Mouse (Mus musculus) adrenal gland, adult 2 months (tissue): ENCODE measurements around the gene Xpr1. TPM values are rescaled to one million over a fixed set of nuclear protein-coding genes. Genes with fewer than 3 reads are reported as not detected.

Experiments
- DNase-seq: peaks from one replicate; pipeline ENCODE4 v3.0.0; 2021
- microRNA-seq, 2 experiments: library from miRNA; unstranded; fragments of <30 nt; microRNA quantifications; one replicate each; pipeline ENCODE4 v1.2.0; 2021
- polyA plus RNA-seq: library from polyadenylated mRNA; depleted of rRNA; stranded (reverse); fragments of >200 nt; gene quantifications from 2 replicates; pipeline ENCODE4 v1.2.3, GENCODE M21; 2012; rRNA removed
- total RNA-seq, 2 experiments: library from RNA; stranded (reverse); gene quantifications; 2 replicates each; pipeline ENCODE4 v1.2.3; 2021

Gene Xpr1
- total and polyA plus RNA-seq, 3 experiments, result 7.5 to 46.6 (median 36.4) TPM

GRCm38 (mm10) chr1:155229464-155230411, 187.5 kb downstream of the Xpr1 start:
- DNase-seq, result no peak

Small RNA genes within 50 kb of the gene (microRNA-seq; reads per million reads assigned to microRNA genes)
- 0 reads per million in 2 experiments for gene Gm22569

Other genes starting within 250 kb of the Xpr1 start
- gene BC034090, start 173.0 kb downstream of the Xpr1 start, total RNA-seq, result 10 to 100 TPM; 29.6 to 33.5 TPM
- 30.6 and 32.7 TPM in 2 replicates for gene BC034090, start 173.0 kb downstream of the Xpr1 start, polyA plus RNA-seq
- 10 to 100 TPM; 64.4 to 74.2 TPM for gene Acbd6, start 140.7 kb upstream of the Xpr1 start, total RNA-seq
- gene Acbd6, start 140.7 kb upstream of the Xpr1 start, polyA plus RNA-seq, result 384 and 451 TPM in 2 replicates